Mouse (Mus musculus) layer of hippocampus, adult 18-20 months (tissue): Measurements from ENCODE around the gene Neb. TPM values are rescaled to one million over a fixed set of nuclear protein-coding genes. Genes with fewer than 3 reads are reported as not detected.
"Not testable (repeated sequence)": the region's sequence is repeated elsewhere in the genome, so short reads cannot be mapped to it uniquely, and the experiment has no call there.

Source experiments
- DNase-seq, 2 experiments: peaks; one replicate each; pipeline ENCODE4 v3.0.0; 2022; ENCODE audit warnings: low spot score in 2 of 2
- microRNA-seq, 2 experiments: library from miRNA; unstranded; fragments of <30 nt; microRNA quantifications; one replicate each; pipeline ENCODE4 v1.2.0; 2021
- total RNA-seq, 2 experiments: library from RNA; stranded (reverse); gene quantifications; 2 replicates each; pipeline ENCODE4 v1.2.3; 2021

The Neb gene
- total RNA-seq, 2 experiments from 2014 or later, result 1.4 to 1.7 TPM

GRCm38 (mm10) chr2:52210685-52211084 is 167.6 kb downstream of the Neb start:
- no peak for DNase-seq

- DNase-seq, result no peak
These were observed 173.3 kb downstream of the Neb start for GRCm38 (mm10) chr2:52204992-52205391.

DNA sequence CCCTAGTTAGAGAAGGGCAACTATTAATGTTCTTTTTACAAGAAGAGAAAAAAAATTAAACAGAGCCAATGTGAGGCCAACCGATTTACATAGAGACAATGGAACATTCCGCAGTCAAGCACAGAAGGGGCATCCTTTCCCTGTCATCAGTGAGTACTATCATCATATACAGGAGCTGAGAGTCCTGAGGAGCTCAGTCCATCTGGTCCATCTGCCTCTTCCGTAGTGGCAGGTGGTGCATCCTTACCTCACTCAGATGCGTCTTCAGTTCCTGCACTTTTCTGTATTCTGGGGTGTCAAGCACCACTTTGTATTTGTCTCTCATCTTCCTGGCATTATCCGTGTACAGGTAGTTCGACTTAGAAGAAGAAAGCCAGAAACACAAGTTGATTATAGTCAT is 184.6 kb downstream of the Neb start:
- no peak for DNase-seq

DNA sequence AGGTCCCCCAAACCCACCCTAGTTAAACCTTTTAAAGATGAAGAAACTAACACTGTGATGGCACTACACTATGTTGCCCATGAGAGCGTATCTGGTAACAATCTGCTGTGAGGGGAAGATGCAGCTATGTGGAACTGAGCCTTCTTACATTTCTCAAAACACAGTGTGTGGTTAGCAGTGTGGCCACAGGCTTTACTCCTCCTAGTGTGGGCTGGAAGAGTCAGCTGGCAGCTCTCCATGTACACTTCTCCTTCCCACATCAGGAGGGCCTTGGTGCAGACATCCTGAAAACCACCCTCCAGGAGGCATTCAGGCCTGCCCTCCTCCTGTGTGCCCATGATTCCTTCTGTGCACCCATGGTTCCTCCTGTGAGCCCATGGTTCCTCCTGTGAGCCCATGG is 198.6 kb downstream of the Neb start:
- DNase-seq, result no peak

DNA sequence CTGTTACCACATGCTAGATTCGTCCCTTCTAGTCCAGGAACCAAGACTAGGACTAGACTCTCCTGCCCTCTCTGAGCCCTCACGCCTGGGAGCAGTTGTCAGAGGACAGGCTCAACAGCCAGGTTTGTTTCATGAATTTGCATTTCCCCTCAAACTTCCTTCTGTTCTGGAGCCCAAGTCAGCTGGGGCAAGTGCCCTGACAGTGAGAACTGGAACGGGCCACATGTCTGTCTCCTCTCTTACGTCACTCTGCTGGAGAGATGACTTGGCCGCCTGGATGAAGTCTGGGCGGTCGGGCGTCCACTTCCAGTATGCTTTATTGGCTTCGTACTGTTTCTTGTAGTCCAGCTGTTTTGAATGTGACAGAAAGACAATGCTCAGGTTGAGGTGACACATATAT is 200.5 kb downstream of the Neb start:
- DNase-seq, result no peak

DNA sequence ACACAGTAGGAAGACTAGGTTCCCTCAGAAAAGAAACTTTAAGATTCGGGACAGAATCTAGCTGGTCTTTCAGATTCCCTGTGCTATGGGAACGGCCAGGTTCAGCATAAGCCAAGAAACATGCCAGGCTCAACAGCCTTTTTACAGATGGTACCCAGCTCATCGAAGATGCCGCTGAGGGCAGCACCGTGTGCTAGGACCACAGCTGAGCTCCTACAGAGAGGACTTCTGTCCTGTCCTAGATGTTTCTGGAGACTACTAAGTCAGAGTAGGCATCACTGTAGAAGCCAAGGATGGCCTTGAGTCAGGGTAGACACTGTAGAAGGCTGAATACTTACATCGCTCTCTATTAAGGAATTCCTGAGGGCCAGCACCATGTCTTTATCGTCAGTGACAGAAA is 201.1 kb downstream of the Neb start:
- DNase-seq, result peak in 1 of 2 experiments; percentile 17

DNA sequence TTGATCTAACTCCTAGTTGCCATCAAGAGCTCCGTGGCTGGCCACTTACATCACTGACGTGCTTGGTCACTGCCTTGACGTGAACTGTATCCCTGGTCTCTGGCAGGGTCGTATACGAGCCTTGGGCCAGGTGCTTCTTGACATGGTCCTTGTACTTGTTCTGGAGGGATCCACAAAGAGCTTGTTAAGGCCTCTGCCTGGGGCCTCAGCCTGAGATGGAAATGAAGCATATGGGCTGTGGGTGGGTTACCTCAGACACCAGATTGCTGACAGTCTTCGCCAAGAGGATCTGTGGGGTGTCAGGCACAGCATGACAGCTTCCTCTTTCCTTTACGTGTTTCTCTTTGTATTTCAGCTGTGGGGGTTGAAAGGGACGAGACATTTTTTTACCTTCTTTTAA is 201.7 kb downstream of the Neb start:
- DNase-seq, result peak; percentile 83 to 92

- DNase-seq, result no peak
These were observed 203.3 kb downstream of the Neb start for GRCm38 (mm10) chr2:52174951-52175350.

- no peak for DNase-seq
These were observed 208.8 kb downstream of the Neb start for GRCm38 (mm10) chr2:52169243-52170005.

DNA sequence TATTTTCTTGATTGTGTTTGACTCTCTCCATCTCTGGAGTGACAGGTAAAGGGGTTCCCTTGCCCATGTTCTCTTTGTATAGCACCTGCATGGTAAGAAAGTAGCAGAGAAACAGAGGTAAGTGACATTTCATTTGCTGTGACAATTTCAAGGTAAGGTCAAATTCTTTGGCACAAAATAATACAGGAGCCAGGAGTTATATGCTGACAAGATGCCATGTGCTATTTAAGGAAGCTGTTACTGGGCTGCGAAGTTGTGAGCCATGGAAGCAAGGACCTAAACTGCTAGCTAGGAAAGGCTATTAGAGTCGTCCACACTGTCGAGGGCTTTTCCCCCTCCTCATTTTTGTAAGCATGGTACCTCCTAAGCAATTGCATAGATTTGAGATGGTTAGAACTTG is 225.2 kb downstream of the Neb start:
- DNase-seq, result no peak

- DNase-seq, result peak in 1 of 2 experiments; percentile 2
These were observed 244.9 kb downstream of the Neb start for GRCm38 (mm10) chr2:52133351-52133750.

DNA sequence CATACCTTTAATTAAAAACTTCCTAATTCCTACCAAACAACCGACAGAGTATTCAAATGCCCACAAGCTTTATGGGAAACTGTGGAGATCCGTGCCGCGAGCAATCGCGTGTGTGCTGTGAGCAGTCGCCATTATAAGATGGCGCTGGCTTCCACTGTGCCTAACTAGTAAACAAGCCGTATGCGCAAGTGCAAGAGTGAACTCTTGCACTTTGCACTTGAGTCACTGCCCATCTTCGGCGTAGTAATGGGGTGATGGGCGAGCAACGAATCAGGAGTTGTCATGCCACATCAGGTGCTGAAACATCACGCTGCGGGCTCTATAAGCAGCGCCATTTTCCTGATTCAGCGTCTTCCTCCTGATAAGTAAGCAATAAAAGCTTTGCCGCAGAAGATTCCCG is 246.9 kb downstream of the Neb start:
- DNase-seq, result not testable (repeated sequence)

- no peak for DNase-seq
These were observed 264.2 kb downstream of the Neb start for GRCm38 (mm10) chr2:52114086-52114485.

Small RNAs within 50 kb of the gene (microRNA-seq; reads per million reads assigned to microRNA genes)
- gene Gm22095, result 0 reads per million in 2 experiments

Other genes starting within 250 kb of the Neb start
- 10 to 100 TPM; 61.4 to 66.2 TPM for gene Arl5a, start 46.4 kb upstream of the Neb start, total RNA-seq